Mouse (Mus musculus): ENCODE measurements around the gene Scd3.

GRCm38 (mm10) chr19:44265300-44265699 lies 62.2 kb downstream of the Scd3 start:
- no peak for TF ChIP-seq EP300 (IDR thresholded peaks at IDR 0.05; ENCODE audit: low read depth)
- TF ChIP-seq CTCF (IDR thresholded peaks at IDR 0.05; ENCODE audit: low read depth), result no peak

All from heart, postnatal 0 days (tissue).